Mouse (Mus musculus) heart, adult 2 months (tissue): ENCODE results near the gene Myd88.

Source experiments
- CTCF ChIP-seq: fragments of 200-600 bp; IDR thresholded peaks from 2 replicates; pipeline ENCODE4 v1.8.1; 2022; ENCODE audit warnings: antibody characterized with exemption, mild to moderate bottlenecking, moderate library complexity
- EP300 ChIP-seq: fragments of 200-500 bp; IDR thresholded peaks from 2 replicates; pipeline ENCODE4 v1.6.1; 2011; ENCODE audit warnings: low read depth, low read length, control low read depth; ENCODE audit not compliant: insufficient read depth
- POLR2A ChIP-seq: fragments of 200-500 bp; IDR thresholded peaks from 2 replicates; pipeline ENCODE4 v1.6.1; 2011; ENCODE audit warnings: mild to moderate bottlenecking, low read depth, low read length, control low read depth; ENCODE audit not compliant: insufficient read depth

DNA sequence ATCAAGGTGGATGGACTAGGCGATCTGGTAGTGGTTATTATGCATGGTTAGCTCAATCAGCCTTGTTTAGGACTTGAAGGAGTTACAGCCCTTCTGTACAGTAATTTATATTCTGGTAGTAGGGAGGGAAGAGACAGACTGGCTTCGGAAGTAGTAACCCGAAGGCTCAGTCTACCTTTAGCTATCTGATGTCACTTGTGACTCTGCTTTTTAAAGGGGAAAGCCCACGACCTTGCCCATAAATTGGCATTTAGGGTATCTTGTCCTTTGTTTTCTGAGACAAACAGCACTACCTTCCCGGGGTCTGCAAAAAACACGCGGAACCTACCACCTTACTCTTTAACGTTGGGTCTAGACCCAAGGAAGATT lies 1.0 kb downstream of the Myd88 start:
- TF ChIP-seq EP300 (no peak), POLR2A (no peak; the same call in 1 of the 2 replicates), CTCF (no peak)
